Mouse (Mus musculus) liver, embryonic 16.5 days (tissue): Measurements from ENCODE around the gene Poldip2. TPM values are rescaled to one million over a fixed set of nuclear protein-coding genes. Genes with fewer than 3 reads are reported as not detected.
A peak's percentile ranks its signal among the peaks of the same experiment; 100 is the strongest.

Experiments used
- ATAC-seq: fragments of 200-750 bp; cut with Nextera tagmentation; 2 replicates; pipeline ENCODE4 v1.8.0; 2017; ENCODE audit warnings: low read depth, mild to moderate bottlenecking, moderate number of reproducible peaks, moderate library complexity
- H3K27ac ChIP-seq: fragments of 300-500 bp; sonication (generic); 2 replicates; pipeline ENCODE4 v1.5.1; 2014; ENCODE audit warnings: mild to moderate bottlenecking, low read length
- H3K27me3 ChIP-seq: fragments of 300-500 bp; sonication (generic); 2 replicates; pipeline ENCODE4 v1.6.1; 2014; ENCODE audit warnings: low read depth, low read length, mixed read lengths; ENCODE audit not compliant: control insufficient read depth, insufficient read depth
- H3K36me3 ChIP-seq: fragments of 300-500 bp; sonication (generic); 2 replicates; pipeline ENCODE4 v1.6.1; 2014; ENCODE audit warnings: mild to moderate bottlenecking; ENCODE audit not compliant: control insufficient read depth, insufficient read depth
- H3K4me1 ChIP-seq: fragments of 300-500 bp; sonication (generic); 2 replicates; pipeline ENCODE4 v1.6.1; 2014; ENCODE audit warnings: low read depth, low read length, mixed read lengths; ENCODE audit not compliant: control insufficient read depth
- H3K4me2 ChIP-seq: fragments of 300-500 bp; sonication (generic); 2 replicates; pipeline ENCODE4 v1.6.1; 2014; ENCODE audit warnings: low read depth, low read length, mixed read lengths
- H3K4me3 ChIP-seq: fragments of 300-500 bp; sonication (generic); 2 replicates; pipeline ENCODE4 v1.5.1; 2014; ENCODE audit warnings: low read depth, mild to moderate bottlenecking, low read length
- H3K9ac ChIP-seq: fragments of 300-500 bp; sonication (generic); 2 replicates; pipeline ENCODE4 v1.6.1; 2014; ENCODE audit warnings: low read depth, low read length
- H3K9me3 ChIP-seq: fragments of 300-500 bp; sonication (generic); replicated peaks from 2 replicates; pipeline ENCODE4 v1.6.1; 2016; ENCODE audit warnings: low read length; ENCODE audit not compliant: control insufficient read depth
- WGBS: fragments of 180-500 bp; shearing (Covaris S2); extraction: QIAGEN DNeasy Blood & Tissue Kit; methylation state at CpG from one replicate; pipeline ENCODE4 v1.1.7; 2014; ENCODE audit not compliant: insufficient replicate concordance; 5-methylcytosine and 5-hydroxymethylcytosine counted together
- polyA plus RNA-seq: library from polyadenylated mRNA; unstranded; fragments of >200 nt; fragmentation: Nextera tagmentation; extraction: Ambion mirVana; gene quantifications from 2 replicates; pipeline ENCODE4 v1.2.1, GENCODE M21; 2015

Poldip2 gene
- polyA plus RNA-seq: 62.5 and 63.6 TPM in 2 replicates

DNA sequence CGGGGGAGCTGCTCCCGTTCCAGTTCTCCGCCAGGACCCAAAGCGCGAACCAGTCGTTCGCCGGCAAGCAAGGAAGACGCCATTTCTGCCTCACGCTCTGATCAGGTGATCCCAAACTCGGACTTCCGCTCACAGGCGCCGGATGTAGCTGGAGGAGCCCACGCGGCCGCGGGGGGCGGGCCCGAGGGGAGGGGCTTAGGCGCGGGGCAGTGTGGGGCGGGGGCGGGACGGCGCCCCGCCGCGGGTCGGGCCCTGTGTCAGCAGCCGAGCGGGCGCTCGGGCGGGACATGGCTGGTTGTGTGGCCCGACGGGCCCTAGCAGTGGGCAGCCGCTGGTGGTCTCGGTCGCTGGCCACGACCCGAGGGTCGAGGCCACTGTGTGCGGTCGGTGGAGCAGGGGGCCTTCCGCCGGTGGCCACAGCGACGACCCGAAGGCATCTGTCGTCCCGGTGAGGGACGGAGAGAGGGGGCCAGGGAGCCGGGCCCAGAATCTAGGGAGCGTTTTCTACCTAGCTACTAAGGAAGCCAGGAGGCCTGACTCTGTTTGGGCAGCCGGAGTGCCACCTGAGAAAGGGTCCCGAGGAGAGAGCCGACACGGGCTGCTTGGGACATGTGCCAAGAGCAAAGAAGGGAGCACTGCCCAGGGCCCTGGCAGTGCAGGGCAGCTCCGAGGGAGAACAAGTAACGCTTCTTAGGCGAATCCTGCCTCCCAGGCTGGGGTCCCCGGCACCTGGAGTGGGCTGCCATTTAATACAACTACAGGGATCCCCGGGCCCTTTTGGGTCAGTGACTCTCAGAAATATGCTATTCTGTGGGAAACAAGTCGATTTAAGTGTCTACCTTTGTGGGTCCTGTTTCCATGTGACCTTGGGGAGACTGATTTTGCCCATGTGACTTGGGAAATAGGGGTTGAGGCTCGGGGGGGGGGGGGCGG lies at the start of gene Poldip2, which contains the start of gene Tmem199:
Gene Poldip2 (plus strand): TSS at position 169 of the 933 bp plus-strand sequence.
Gene Tmem199 (minus strand): TSS at position 148 of the 933 bp plus-strand sequence.
- Histone ChIP-seq H3K9me3 (no peaks in the 10 kb centered on the region), H3K4me1 (peaks cover 14% of the 10 kb centered on the region), H3K4me2 (peak within 1 kb of the TSS; percentile 92), H3K4me3 (peak within 1 kb of the TSS; percentile 93), H3K27me3 (no peaks in the 10 kb centered on the region), H3K9ac (peak within 1 kb of the TSS; percentile 90), H3K36me3 (peaks cover 21% of the 10 kb centered on the region), H3K27ac (peak within 1 kb of the TSS; percentile 80)
- WGBS: under 1% methylated on average over 65 of the region's 67 CpGs
- peak; percentile 98 for ATAC-seq

DNA sequence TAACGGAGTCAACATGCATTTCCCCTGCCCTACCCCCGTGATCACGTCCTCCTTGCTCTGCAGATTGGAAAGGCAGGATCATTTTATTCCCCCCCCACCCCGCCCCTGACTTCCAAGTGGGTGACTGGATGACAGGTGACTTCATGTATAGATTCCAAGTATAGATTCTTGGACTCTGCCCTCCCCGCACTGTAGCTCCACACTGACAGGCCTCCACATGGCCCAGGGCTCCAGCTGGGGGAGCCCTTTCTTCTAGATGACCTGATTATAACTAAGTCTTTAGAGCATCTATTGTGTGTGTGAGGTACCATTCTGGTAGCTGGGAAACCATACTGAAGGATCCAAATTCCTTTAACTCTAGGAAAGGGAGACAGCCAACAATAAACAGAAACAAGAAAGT lies 49.3 kb upstream of the Poldip2 start:
- H3K9me3 ChIP-seq: peaks cover 4% of the 10 kb centered on the region; the same call in 1 of the 2 replicates
- H3K36me3 ChIP-seq: no peaks in the 10 kb centered on the region
- no peak overlapping the region for H3K9ac ChIP-seq
- peaks cover 24% of the 10 kb centered on the region for H3K4me1 ChIP-seq
- no peak for ATAC-seq
- H3K4me3 ChIP-seq: no peak overlapping the region
- no peak overlapping the region for H3K4me2 ChIP-seq
- H3K27ac ChIP-seq: no peak overlapping the region
- no peaks in the 10 kb centered on the region for H3K27me3 ChIP-seq
- WGBS: 59% methylated on average over 5 of the region's 5 CpGs

DNA sequence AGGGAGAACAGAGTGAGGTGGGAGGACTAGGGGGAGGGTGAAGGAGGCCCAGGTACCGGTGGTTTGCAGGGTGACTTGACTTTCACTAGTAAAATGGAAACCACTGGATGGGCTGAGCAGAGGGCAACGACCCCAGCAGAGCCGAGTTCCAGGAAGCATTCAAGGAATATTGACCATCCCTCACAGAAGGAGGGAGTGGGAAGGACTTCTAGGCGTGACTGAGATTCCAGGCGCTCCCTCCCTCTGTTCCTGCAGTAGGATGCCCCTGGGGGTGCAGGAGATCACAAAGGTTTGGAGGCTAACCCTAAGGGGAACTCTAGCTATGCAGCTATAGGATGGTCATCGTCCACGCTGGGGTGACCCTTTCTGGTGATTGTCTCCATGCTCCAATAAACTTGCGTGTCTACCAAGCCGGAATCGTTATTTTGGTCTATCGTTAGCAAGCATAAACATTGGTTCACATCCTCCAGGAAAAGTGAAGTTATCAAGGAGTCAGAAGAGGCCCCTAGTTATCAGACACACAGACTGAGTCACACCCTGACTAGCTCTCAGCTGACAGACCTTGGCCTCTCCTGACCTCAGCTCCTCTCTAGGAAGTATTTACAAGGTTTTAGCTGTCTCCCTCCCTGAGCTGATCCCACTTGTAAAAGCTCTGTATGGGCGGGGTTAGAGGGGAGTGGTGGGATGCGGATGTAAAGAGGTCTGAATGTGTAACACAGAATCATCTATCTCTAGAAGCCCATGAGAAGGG lies 48.5 kb upstream of the Poldip2 start:
- Histone ChIP-seq H3K9ac (no peak overlapping the region), H3K4me3 (no peak overlapping the region), H3K27ac (no peak overlapping the region), H3K9me3 (peaks cover 4% of the 10 kb centered on the region; the same call in 1 of the 2 replicates), H3K4me1 (peaks cover 24% of the 10 kb centered on the region), H3K36me3 (no peaks in the 10 kb centered on the region), H3K4me2 (no peak overlapping the region), H3K27me3 (no peaks in the 10 kb centered on the region)
- 45% methylated on average over 13 of the region's 13 CpGs for WGBS
- ATAC-seq: no peak

DNA sequence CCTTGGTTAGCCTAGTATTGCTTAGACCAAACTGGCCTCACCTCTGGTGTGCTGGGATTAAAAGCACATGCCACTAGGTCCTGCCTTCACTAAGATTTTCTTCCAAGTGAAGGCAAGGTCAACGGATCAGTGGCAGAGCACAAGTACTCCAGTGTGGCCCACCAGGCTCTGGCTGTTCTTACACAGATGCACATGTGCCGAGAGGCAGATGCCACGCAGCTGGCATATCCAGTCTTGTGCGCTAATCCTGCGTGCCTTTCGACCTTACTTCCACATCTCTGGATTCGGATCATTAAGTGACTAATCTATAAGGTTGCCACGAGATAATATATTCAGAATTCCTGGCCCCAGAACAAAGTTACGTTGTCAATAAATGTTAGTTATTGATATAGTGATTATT lies 46.9 kb upstream of the Poldip2 start:
- ATAC-seq: no peak
- no peaks in the 10 kb centered on the region for H3K27me3 ChIP-seq
- H3K9ac ChIP-seq: no peak overlapping the region
- H3K4me3 ChIP-seq: peak overlapping the region; percentile 69
- H3K4me2 ChIP-seq: peak overlapping the region; percentile 80
- peaks cover 24% of the 10 kb centered on the region for H3K4me1 ChIP-seq
- H3K9me3 ChIP-seq: peaks cover 4% of the 10 kb centered on the region; the same call in 1 of the 2 replicates
- no peak overlapping the region for H3K27ac ChIP-seq
- no peaks in the 10 kb centered on the region for H3K36me3 ChIP-seq
- 47% methylated on average over 9 of the region's 9 CpGs for WGBS

DNA sequence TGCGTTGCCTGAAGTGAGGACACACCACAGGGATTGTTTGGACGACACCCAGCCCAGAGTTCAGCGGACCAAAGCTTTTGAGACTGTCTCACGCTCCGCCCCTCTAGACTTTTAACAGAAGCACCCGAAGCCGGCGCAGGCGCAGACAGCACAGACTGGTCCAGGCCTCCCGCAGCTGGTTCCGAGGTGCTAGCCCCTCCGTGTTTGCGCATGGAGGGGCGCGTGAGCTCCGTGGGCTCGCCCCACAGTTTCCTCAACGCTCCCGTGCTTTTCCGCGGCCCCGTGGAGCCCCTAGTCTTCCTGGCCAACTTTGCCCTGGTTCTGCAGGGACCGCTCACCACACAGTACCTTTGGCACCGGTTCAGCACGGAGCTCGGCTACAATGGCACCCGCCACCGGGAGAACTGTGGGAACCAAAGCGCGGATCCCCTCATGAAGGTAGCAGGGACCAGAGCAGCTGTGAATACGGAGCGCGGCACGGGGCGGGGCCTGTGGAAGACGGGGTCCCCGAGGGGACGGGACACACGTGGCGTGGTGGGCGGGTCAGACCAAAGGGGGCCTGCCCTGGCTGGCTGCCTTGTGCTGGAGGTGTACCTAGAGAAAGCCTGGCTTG lies 46.3 kb upstream of the Poldip2 start, which contains the start of gene Slc46a1:
Gene Slc46a1 (plus strand): TSS at position 130 of the 613 bp plus-strand sequence.
- no peaks in the 10 kb centered on the region for H3K27me3 ChIP-seq
- under 1% methylated on average over 41 of the region's 41 CpGs for WGBS
- H3K36me3 ChIP-seq: no peaks in the 10 kb centered on the region
- peaks cover 24% of the 10 kb centered on the region for H3K4me1 ChIP-seq
- H3K27ac ChIP-seq: peak within 1 kb of the TSS; percentile 85
- peak; percentile 94 for ATAC-seq
- H3K4me3 ChIP-seq: peak within 1 kb of the TSS; percentile 69
- peak within 1 kb of the TSS; percentile 80 for H3K4me2 ChIP-seq
- H3K9ac ChIP-seq: peak within 1 kb of the TSS; percentile 71
- H3K9me3 ChIP-seq: peaks cover 4% of the 10 kb centered on the region; the same call in 1 of the 2 replicates

DNA sequence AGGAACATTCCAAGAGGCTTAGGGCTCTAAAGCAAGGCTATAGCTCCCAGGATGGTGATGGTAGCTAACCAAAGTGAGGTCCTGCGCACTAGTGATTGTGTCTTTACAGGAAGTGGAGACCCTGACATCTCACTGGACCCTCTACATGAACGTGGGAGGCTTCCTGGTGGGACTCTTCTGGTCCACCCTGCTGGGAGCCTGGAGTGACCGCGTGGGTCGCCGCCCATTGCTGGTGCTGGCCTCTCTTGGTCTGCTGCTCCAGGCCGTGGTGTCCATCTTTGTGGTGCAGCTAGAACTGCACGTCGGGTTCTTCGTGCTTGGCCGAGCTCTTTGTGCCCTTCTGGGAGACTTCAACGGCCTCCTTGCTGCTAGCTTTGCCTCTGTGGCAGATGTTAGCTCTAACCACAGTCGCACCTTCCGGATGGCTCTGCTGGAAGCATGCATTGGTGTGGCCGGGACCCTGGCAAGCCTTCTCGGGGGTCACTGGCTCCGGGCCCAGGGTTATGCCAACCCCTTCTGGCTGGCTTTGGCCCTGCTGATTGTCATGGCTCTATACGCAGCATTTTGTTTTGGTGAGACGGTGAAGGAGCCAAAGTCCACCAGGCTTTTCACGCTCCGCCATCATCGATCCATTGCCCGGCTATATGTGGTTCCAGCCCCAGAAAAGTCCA lies 45.6 kb upstream of the Poldip2 start:
- ATAC-seq: no peak
- H3K4me2 ChIP-seq: peak overlapping the region; percentile 80
- WGBS: 61% methylated on average over 23 of the region's 23 CpGs

DNA sequence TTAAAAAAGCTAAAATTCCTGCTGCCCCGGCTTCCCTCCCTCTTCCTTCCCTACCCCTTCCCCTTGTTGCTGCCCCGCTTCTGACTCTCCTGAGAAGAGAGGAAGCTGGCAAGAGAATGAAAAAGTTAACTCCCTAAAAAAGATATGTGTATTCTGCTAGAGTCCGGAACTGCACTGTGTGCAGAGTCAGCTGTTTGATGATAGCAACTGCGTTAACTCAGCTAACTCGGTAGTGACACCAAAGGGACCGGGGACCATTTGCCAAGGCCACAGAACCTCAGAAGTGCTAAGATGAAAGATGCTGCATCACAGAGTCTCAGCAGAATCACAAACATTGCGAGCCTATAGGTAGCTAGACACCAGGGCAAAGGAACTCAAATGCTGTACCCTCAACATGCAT lies 44.5 kb upstream of the Poldip2 start:
- 62% methylated on average over 7 of the region's 7 CpGs for WGBS

More for the DNA sequence above, 45.6 kb upstream of the Poldip2 start:
- Histone ChIP-seq H3K9ac (peak overlapping the region; percentile 31; the same call in 1 of the 2 replicates), H3K4me1 (peaks cover 24% of the 10 kb centered on the region), H3K9me3 (peaks cover 4% of the 10 kb centered on the region; the same call in 1 of the 2 replicates), H3K4me3 (peak overlapping the region; percentile 69), H3K27me3 (no peaks in the 10 kb centered on the region), H3K36me3 (no peaks in the 10 kb centered on the region), H3K27ac (no peak overlapping the region)

DNA sequence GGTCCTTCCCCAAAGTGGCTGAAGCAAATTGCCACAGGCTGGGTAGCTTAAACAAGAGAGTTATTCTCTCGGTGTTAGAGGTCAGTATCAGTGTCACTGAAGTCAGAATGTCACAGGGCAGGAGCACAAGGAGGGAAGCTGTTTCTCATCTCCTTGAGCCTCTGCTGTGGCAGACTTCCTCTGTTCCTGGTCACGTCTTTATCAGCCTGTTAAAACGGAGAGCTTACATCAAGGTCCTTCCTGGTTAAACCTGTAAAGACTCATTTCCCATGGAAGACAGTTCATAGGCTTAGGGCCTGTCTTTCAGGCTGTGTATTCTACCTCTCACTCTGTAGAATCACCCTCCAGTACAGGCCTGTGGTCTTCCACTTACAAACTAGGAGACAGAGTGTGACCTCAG lies 44.1 kb upstream of the Poldip2 start:
- Histone ChIP-seq H3K4me1 (peaks cover 24% of the 10 kb centered on the region), H3K4me2 (no peak overlapping the region), H3K27ac (no peak overlapping the region), H3K4me3 (no peak overlapping the region), H3K9me3 (no peaks in the 10 kb centered on the region), H3K36me3 (no peaks in the 10 kb centered on the region), H3K27me3 (no peaks in the 10 kb centered on the region), H3K9ac (no peak overlapping the region)
- no peak for ATAC-seq
- WGBS: 38% methylated on average over 3 of the region's 3 CpGs

More for the DNA sequence above, 44.5 kb upstream of the Poldip2 start:
- no peak overlapping the region for H3K9ac ChIP-seq
- no peak overlapping the region for H3K4me2 ChIP-seq
- H3K9me3 ChIP-seq: no peaks in the 10 kb centered on the region
- H3K27ac ChIP-seq: no peak overlapping the region
- H3K4me3 ChIP-seq: no peak overlapping the region
- no peak for ATAC-seq
- peaks cover 24% of the 10 kb centered on the region for H3K4me1 ChIP-seq
- no peaks in the 10 kb centered on the region for H3K36me3 ChIP-seq
- no peaks in the 10 kb centered on the region for H3K27me3 ChIP-seq
